Mouse (Mus musculus): Measurements from ENCODE around the gene S100pbp. TPM values are rescaled to one million over a fixed set of nuclear protein-coding genes. Genes with fewer than 3 reads are reported as not detected.
"Not testable (repeated sequence)": the region's sequence is repeated elsewhere in the genome, so short reads cannot be mapped to it uniquely, and the experiment has no call there.

The S100pbp gene
- polyA plus RNA-seq, 1 experiment from 2014 or later, result 20.7 TPM

DNA sequence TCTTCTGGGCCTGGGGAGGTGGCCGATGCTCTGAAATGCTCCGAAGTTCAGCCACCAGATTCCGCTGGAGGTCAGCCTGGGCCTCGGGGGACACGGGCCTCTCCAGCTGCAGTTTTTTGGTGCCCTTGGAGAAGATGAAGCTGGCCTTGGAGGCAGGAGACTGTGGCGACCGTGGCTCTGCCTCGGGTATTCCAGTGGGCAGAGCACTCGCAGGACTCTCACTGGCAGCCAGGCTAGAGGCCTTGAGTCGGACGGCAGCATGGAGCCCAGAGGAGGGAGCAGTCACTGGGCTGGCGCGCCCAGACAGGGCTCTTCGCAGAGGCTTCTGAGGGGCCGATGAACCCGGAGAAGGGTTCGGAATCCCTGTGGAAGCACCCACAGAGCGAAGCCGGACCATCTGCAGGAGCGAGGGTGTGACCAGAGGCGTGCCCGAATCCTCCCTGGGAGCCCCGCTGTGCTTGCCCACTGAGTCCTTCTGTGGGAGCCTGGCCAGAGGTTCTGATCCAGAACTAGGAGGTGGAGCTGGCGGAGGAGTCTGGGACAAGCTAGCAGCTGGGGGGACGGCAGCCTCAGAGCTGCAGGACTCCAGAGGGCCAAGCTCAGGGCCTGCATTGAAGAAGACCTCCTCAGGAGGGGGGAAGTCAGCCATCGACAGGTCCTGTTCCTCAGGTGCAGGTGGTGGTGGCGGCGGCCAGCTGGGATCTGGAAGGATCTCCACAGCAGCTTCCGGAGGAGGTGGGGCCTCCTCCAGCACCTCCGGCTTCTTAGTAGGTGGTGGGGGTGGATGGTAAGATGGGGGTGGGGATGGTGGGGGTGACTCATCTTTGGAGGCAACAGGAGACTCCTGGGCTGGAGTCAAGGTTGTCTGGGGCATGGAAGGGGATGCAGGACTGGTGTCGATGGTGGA, 32.7 kb upstream of the S100pbp start:
- 60% methylated on average over 31 of the region's 31 CpGs for WGBS
- Histone ChIP-seq H3K4me2 (replicated peaks; ENCODE audit: low read depth, low read length) (no peak overlapping the region), H3K9me3 (ENCODE audit: control insufficient read depth, low read length) (no peaks in the 10 kb centered on the region), H3K4me3 (ENCODE audit: low read depth, low read length) (no peak overlapping the region), H3K27ac (ENCODE audit: low read depth, low read length) (no peak overlapping the region), H3K36me3 (ENCODE audit: control insufficient read depth, insufficient read depth, low read length) (peaks cover 9% of the 10 kb centered on the region; the same call in 1 of the 2 replicates), H3K4me1 (replicated peaks; ENCODE audit: control insufficient read depth, insufficient read depth, low read length) (peaks cover 20% of the 10 kb centered on the region), H3K9ac (ENCODE audit: low read depth, low read length) (no peak overlapping the region), H3K27me3 (ENCODE audit: control insufficient read depth, insufficient read depth, low read length) (peaks cover 4% of the 10 kb centered on the region; the same call in 1 of the 2 replicates)
- DNase-seq (ENCODE audit: low spot score), result no peak
- ATAC-seq (ENCODE audit: low FRiP score), result no peak

- Histone ChIP-seq H3K9ac (ENCODE audit: low read depth, low read length) (no peak overlapping the region), H3K9me3 (ENCODE audit: control insufficient read depth, low read length) (no peaks in the 10 kb centered on the region), H3K4me1 (replicated peaks; ENCODE audit: control insufficient read depth, insufficient read depth, low read length) (peaks cover 13% of the 10 kb centered on the region), H3K27me3 (ENCODE audit: control insufficient read depth, insufficient read depth, low read length) (0 out of 2 replicates have a peak, but pooled peaks cover 2% of the 10 kb centered on the region), H3K4me3 (ENCODE audit: low read depth, low read length) (no peak overlapping the region), H3K27ac (ENCODE audit: low read depth, low read length) (no peak overlapping the region), H3K4me2 (replicated peaks; ENCODE audit: low read depth, low read length) (no peak overlapping the region), H3K36me3 (ENCODE audit: control insufficient read depth, insufficient read depth, low read length) (peaks cover 13% of the 10 kb centered on the region; the same call in 1 of the 2 replicates)
- ATAC-seq (ENCODE audit: low FRiP score) (no peak), DNase-seq (ENCODE audit: low spot score) (no peak)
- WGBS, result 79% methylated on average over 23 of the region's 23 CpGs
Measured at GRCm38 (mm10) chr4:129221097-129222010, 31.8 kb upstream of the S100pbp start.

DNA sequence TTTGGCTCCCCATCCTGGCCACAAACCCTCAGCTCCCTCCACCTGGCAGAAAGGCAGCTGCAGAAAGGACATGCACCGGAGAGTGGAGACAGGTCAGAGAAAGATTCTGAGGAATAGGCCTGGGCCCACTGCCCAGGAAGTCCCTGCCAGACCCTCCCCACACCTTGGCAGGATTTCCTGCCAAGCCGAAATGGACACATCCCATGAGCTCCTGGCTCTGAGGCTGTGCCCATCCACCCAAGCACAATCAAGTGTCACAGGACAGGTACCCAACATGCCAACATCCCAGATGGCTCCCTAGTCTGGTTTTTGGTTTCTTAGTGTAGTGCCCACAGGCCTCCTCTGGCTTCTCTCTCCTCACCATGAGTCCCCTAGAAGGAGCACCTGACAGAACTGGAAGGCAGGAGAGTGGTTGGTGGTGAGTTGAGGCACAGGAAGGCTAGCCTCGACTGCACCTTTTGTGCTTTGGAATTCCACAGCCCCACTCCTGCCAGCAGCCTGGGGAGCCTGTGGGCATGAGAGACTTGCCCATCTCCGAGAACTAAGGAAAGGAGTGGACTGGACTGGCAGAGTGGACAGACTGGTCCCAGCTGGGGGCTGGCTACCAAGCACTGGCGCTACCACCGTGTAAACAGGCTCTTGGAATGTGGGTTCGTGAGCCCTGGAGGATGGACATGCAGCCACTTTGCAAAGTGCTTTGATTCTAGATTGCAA, 31.0 kb upstream of the S100pbp start:
- Histone ChIP-seq H3K36me3 (ENCODE audit: control insufficient read depth, insufficient read depth, low read length) (peaks cover 13% of the 10 kb centered on the region; the same call in 1 of the 2 replicates), H3K4me1 (replicated peaks; ENCODE audit: control insufficient read depth, insufficient read depth, low read length) (peaks cover 9% of the 10 kb centered on the region), H3K4me2 (replicated peaks; ENCODE audit: low read depth, low read length) (no peak overlapping the region), H3K27me3 (ENCODE audit: control insufficient read depth, insufficient read depth, low read length) (0 out of 2 replicates have a peak, but pooled peaks cover 2% of the 10 kb centered on the region), H3K4me3 (ENCODE audit: low read depth, low read length) (no peak overlapping the region), H3K9ac (ENCODE audit: low read depth, low read length) (no peak overlapping the region), H3K9me3 (ENCODE audit: control insufficient read depth, low read length) (no peaks in the 10 kb centered on the region), H3K27ac (ENCODE audit: low read depth, low read length) (no peak overlapping the region)
- ATAC-seq (ENCODE audit: low FRiP score), result no peak
- 82% methylated on average over 7 of the region's 7 CpGs for WGBS
- no peak for DNase-seq (ENCODE audit: low spot score)

- Histone ChIP-seq H3K9me3 (ENCODE audit: control insufficient read depth, low read length) (no peaks in the 10 kb centered on the region), H3K27ac (ENCODE audit: low read depth, low read length) (no peak overlapping the region), H3K9ac (ENCODE audit: low read depth, low read length) (no peak overlapping the region), H3K4me1 (replicated peaks; ENCODE audit: control insufficient read depth, insufficient read depth, low read length) (peaks cover 9% of the 10 kb centered on the region), H3K4me3 (ENCODE audit: low read depth, low read length) (no peak overlapping the region), H3K27me3 (ENCODE audit: control insufficient read depth, insufficient read depth, low read length) (0 out of 2 replicates have a peak, but pooled peaks cover 2% of the 10 kb centered on the region), H3K4me2 (replicated peaks; ENCODE audit: low read depth, low read length) (no peak overlapping the region), H3K36me3 (ENCODE audit: control insufficient read depth, insufficient read depth, low read length) (peaks cover 13% of the 10 kb centered on the region)
- no peak for ATAC-seq (ENCODE audit: low FRiP score)
- no peak for DNase-seq (ENCODE audit: low spot score)
- WGBS, result 87% methylated on average over 10 of the region's 10 CpGs
Measured at GRCm38 (mm10) chr4:129219198-129219597, 29.7 kb upstream of the S100pbp start.

GRCm38 (mm10) chr4:129218569-129219175, 29.1 kb upstream of the S100pbp start:
- Histone ChIP-seq H3K27ac (ENCODE audit: low read depth, low read length) (no peak overlapping the region), H3K9me3 (ENCODE audit: control insufficient read depth, low read length) (no peaks in the 10 kb centered on the region), H3K9ac (ENCODE audit: low read depth, low read length) (no peak overlapping the region), H3K27me3 (ENCODE audit: control insufficient read depth, insufficient read depth, low read length) (no peaks in the 10 kb centered on the region), H3K36me3 (ENCODE audit: control insufficient read depth, insufficient read depth, low read length) (peaks cover 17% of the 10 kb centered on the region), H3K4me1 (replicated peaks; ENCODE audit: control insufficient read depth, insufficient read depth, low read length) (peaks cover 8% of the 10 kb centered on the region), H3K4me2 (replicated peaks; ENCODE audit: low read depth, low read length) (no peak overlapping the region), H3K4me3 (ENCODE audit: low read depth, low read length) (no peak overlapping the region)
- 82% methylated on average over 7 of the region's 7 CpGs for WGBS
- DNase-seq (ENCODE audit: low spot score) (no peak), ATAC-seq (ENCODE audit: low FRiP score) (no peak)

- H3K9me3 ChIP-seq (ENCODE audit: control insufficient read depth, low read length); H3K27me3 ChIP-seq (ENCODE audit: control insufficient read depth, insufficient read depth, low read length); DNase-seq (ENCODE audit: low spot score); H3K27ac ChIP-seq (ENCODE audit: low read depth, low read length); ATAC-seq (ENCODE audit: low FRiP score); H3K9ac ChIP-seq (ENCODE audit: low read depth, low read length); H3K4me3 ChIP-seq (ENCODE audit: low read depth, low read length); H3K4me1 ChIP-seq (replicated peaks; ENCODE audit: control insufficient read depth, insufficient read depth, low read length); H3K4me2 ChIP-seq (replicated peaks; ENCODE audit: low read depth, low read length): not testable (repeated sequence)
- peaks cover 15% of the 10 kb centered on the region for H3K36me3 ChIP-seq (ENCODE audit: control insufficient read depth, insufficient read depth, low read length)
- 68% methylated on average over 3 of the region's 3 CpGs for WGBS
Measured at GRCm38 (mm10) chr4:129212486-129212885, 23.0 kb upstream of the S100pbp start.

- DNase-seq (ENCODE audit: low spot score) (no peak), ATAC-seq (ENCODE audit: low FRiP score) (no peak)
- Histone ChIP-seq H3K4me3 (ENCODE audit: low read depth, low read length) (no peak overlapping the region), H3K4me1 (replicated peaks; ENCODE audit: control insufficient read depth, insufficient read depth, low read length) (no peaks in the 10 kb centered on the region), H3K9ac (ENCODE audit: low read depth, low read length) (no peak overlapping the region), H3K9me3 (ENCODE audit: control insufficient read depth, low read length) (no peaks in the 10 kb centered on the region), H3K27ac (ENCODE audit: low read depth, low read length) (no peak overlapping the region), H3K36me3 (ENCODE audit: control insufficient read depth, insufficient read depth, low read length) (peaks cover 11% of the 10 kb centered on the region), H3K4me2 (replicated peaks; ENCODE audit: low read depth, low read length) (no peak overlapping the region), H3K27me3 (ENCODE audit: control insufficient read depth, insufficient read depth, low read length) (no peaks in the 10 kb centered on the region)
- 95% methylated on average over 4 of the region's 4 CpGs for WGBS
Measured at GRCm38 (mm10) chr4:129211461-129211860, 21.9 kb upstream of the S100pbp start.

- Histone ChIP-seq H3K36me3 (ENCODE audit: control insufficient read depth, insufficient read depth, low read length) (peaks cover 11% of the 10 kb centered on the region), H3K27me3 (ENCODE audit: control insufficient read depth, insufficient read depth, low read length) (no peaks in the 10 kb centered on the region), H3K9ac (ENCODE audit: low read depth, low read length) (no peak overlapping the region), H3K4me2 (replicated peaks; ENCODE audit: low read depth, low read length) (no peak overlapping the region), H3K4me3 (ENCODE audit: low read depth, low read length) (no peak overlapping the region), H3K9me3 (ENCODE audit: control insufficient read depth, low read length) (no peaks in the 10 kb centered on the region), H3K4me1 (replicated peaks; ENCODE audit: control insufficient read depth, insufficient read depth, low read length) (no peaks in the 10 kb centered on the region), H3K27ac (ENCODE audit: low read depth, low read length) (no peak overlapping the region)
- ATAC-seq (ENCODE audit: low FRiP score) (no peak), DNase-seq (ENCODE audit: low spot score) (peak; percentile 47)
- 64% methylated on average over 7 of the region's 7 CpGs for WGBS
Measured at GRCm38 (mm10) chr4:129209504-129209903, 20.0 kb upstream of the S100pbp start.

All from hindbrain, embryonic 11.5 days (tissue).